Mouse (Mus musculus) forebrain, embryonic 13.5 days (tissue): ENCODE results near the gene Eno2. TPM values are rescaled to one million over a fixed set of nuclear protein-coding genes. Genes with fewer than 3 reads are reported as not detected.
A peak's percentile ranks its signal among the peaks of the same experiment; 100 is the strongest.

Experiments
- ATAC-seq: fragments of 200-750 bp; cut with Nextera tagmentation; 2 replicates; pipeline ENCODE4 v1.8.0; 2017
- H3K27ac ChIP-seq: fragments of 300-500 bp; sonication (generic); 2 replicates; pipeline ENCODE4 v1.5.1; 2015; ENCODE audit warnings: inconsistent platforms, mild to moderate bottlenecking, moderate library complexity
- H3K27me3 ChIP-seq: fragments of 300-500 bp; sonication (generic); 2 replicates; pipeline ENCODE4 v1.6.1; 2015; ENCODE audit warnings: mild to moderate bottlenecking, inconsistent platforms
- H3K36me3 ChIP-seq: fragments of 300-500 bp; sonication (generic); 2 replicates; pipeline ENCODE4 v1.6.1; 2015; ENCODE audit warnings: mild to moderate bottlenecking, inconsistent platforms; ENCODE audit not compliant: poor library complexity, severe bottlenecking
- H3K4me1 ChIP-seq: fragments of 300-500 bp; sonication (generic); 2 replicates; pipeline ENCODE4 v1.6.1; 2015; ENCODE audit warnings: inconsistent platforms
- H3K4me2 ChIP-seq: fragments of 300-500 bp; sonication (generic); 2 replicates; pipeline ENCODE4 v1.6.1; 2015; ENCODE audit warnings: inconsistent platforms, mild to moderate bottlenecking, moderate library complexity
- H3K4me3 ChIP-seq: fragments of 300-500 bp; sonication (generic); 2 replicates; pipeline ENCODE4 v1.5.1; 2015; ENCODE audit warnings: mild to moderate bottlenecking, inconsistent platforms
- H3K9ac ChIP-seq: fragments of 300-500 bp; sonication (generic); 2 replicates; pipeline ENCODE4 v1.6.1; 2015; ENCODE audit warnings: mild to moderate bottlenecking, inconsistent platforms
- H3K9me3 ChIP-seq: fragments of 300-500 bp; sonication (generic); replicated peaks from 2 replicates; pipeline ENCODE4 v1.6.1; 2016; ENCODE audit warnings: inconsistent platforms
- WGBS: fragments of 180-500 bp; shearing (Covaris S2); methylation state at CpG from one replicate; pipeline ENCODE4 v1.1.7; 2015; 5-methylcytosine and 5-hydroxymethylcytosine counted together
- polyA plus RNA-seq: library from polyadenylated mRNA; unstranded; fragments of >200 nt; fragmentation: Nextera tagmentation; extraction: Ambion mirVana; gene quantifications from 2 replicates; pipeline ENCODE4 v1.2.1, GENCODE M21; 2015

Eno2 gene
- polyA plus RNA-seq, 1 experiment from 2014 or later: 15.4 TPM

DNA sequence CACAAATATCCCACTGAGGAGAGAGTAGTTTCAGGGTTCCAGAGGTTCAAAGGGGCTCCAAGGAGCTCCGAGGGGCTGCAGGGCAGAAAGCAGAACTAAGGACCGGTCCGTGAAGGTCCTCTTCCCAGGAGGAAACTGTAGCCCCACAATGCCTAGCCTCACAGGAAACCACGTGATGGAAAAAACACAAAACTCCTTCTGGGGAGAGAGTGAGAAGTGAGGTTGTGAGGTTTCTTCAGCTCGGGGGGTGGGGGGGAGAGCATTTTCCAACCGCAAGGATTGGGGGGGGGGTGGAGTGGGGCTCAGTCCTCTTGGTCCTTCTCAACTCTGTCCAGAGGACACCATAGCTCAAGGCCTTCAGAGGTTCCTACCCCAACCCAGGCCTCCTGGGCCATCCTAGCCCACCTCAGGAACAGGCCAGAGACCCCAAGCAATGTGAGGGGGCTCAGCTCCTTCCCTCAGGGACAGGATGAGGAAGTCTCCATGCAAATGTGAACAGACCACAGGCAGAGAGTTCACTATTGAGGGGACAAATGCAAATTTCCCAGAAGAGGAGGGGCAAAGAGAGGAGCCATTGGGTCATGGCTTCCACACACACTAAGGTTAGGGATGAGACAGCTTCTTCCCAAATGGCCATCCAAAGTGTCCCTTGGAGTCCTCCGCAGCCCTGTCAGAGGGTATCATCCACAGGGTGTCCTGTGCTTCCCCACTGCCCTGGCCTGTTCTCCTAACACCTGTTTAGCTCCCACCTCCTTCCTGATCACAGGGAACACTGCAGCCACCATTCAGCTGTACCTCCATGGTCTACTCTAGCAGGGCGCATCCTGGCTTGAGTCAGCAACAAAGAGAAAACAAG lies 39.4 kb downstream of the Eno2 start:
- Histone ChIP-seq H3K4me3 (no peak overlapping the region), H3K9ac (no peak overlapping the region), H3K27me3 (no peaks in the 10 kb centered on the region), H3K4me1 (no peaks in the 10 kb centered on the region), H3K27ac (no peak overlapping the region), H3K4me2 (no peak overlapping the region), H3K9me3 (no peaks in the 10 kb centered on the region), H3K36me3 (no peaks in the 10 kb centered on the region)
- WGBS: 89% methylated on average over 7 of the region's 8 CpGs
- ATAC-seq: no peak

DNA sequence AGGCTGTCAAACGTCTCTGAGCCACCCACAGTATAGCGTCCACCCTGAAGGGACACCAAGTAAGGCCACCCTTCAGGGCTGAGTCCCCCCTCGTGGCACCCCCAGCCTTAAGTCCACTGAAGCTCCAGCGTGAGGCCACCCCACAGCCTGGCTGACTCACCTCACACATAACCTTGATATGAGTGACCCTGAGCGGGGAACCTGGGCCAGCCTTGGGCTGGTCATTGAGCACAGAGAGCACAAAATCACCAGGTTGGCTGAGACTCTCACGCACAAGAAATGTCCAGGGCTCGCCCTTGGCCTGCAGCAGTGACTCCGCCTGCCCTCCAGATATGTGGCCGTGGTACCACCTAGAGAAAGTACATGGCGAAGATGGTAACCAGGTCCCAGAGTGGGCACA lies 40.9 kb downstream of the Eno2 start:
- ATAC-seq: no peak
- no peaks in the 10 kb centered on the region for H3K27me3 ChIP-seq
- no peak overlapping the region for H3K27ac ChIP-seq
- WGBS: 90% methylated on average over 10 of the region's 10 CpGs
- H3K9me3 ChIP-seq: no peaks in the 10 kb centered on the region
- no peak overlapping the region for H3K4me2 ChIP-seq
- H3K4me1 ChIP-seq: no peaks in the 10 kb centered on the region
- H3K4me3 ChIP-seq: no peak overlapping the region
- H3K36me3 ChIP-seq: no peaks in the 10 kb centered on the region
- H3K9ac ChIP-seq: no peak overlapping the region

- Histone ChIP-seq H3K9me3 (no peaks in the 10 kb centered on the region), H3K9ac (no peak overlapping the region), H3K4me1 (no peaks in the 10 kb centered on the region), H3K4me2 (no peak overlapping the region), H3K36me3 (no peaks in the 10 kb centered on the region), H3K4me3 (no peak overlapping the region), H3K27ac (no peak overlapping the region), H3K27me3 (no peaks in the 10 kb centered on the region)
- 89% methylated on average over 10 of the region's 10 CpGs for WGBS
- no peak for ATAC-seq
Measured at GRCm38 (mm10) chr6:124724472-124724871, 45.0 kb downstream of the Eno2 start.

DNA sequence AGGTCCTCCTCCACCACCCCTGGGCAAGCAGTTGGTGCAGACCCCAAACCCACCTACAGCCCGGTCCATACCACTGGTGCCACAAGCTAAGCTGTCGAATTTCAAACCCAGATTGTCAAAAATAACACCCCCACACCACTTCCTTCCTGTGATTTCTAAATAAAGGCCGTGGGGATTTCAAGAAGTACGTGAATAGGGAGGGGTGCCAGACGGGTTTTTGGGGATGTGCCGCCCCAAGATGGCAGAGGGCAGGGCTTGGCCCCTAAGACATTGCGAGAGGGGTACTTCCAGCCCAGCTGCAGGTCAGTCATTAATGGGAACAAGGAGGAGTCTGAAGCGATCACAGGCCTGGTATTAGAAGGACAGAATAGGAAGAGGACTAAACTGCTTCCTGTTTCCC lies 45.9 kb downstream of the Eno2 start:
- no peaks in the 10 kb centered on the region for H3K36me3 ChIP-seq
- no peaks in the 10 kb centered on the region for H3K4me1 ChIP-seq
- no peak overlapping the region for H3K4me2 ChIP-seq
- no peaks in the 10 kb centered on the region for H3K9me3 ChIP-seq
- H3K9ac ChIP-seq: no peak overlapping the region
- no peak for ATAC-seq
- 83% methylated on average over 8 of the region's 8 CpGs for WGBS
- H3K4me3 ChIP-seq: no peak overlapping the region
- H3K27me3 ChIP-seq: no peaks in the 10 kb centered on the region
- no peak overlapping the region for H3K27ac ChIP-seq

GRCm38 (mm10) chr6:124722876-124723473 lies 46.5 kb downstream of the Eno2 start:
- Histone ChIP-seq H3K4me1 (no peaks in the 10 kb centered on the region), H3K4me3 (no peak overlapping the region), H3K27ac (no peak overlapping the region), H3K36me3 (peaks cover under 1% of the 10 kb centered on the region; the same call in 1 of the 2 replicates), H3K9me3 (no peaks in the 10 kb centered on the region), H3K4me2 (no peak overlapping the region), H3K27me3 (no peaks in the 10 kb centered on the region), H3K9ac (no peak overlapping the region)
- ATAC-seq: no peak
- 76% methylated on average over 6 of the region's 6 CpGs for WGBS

DNA sequence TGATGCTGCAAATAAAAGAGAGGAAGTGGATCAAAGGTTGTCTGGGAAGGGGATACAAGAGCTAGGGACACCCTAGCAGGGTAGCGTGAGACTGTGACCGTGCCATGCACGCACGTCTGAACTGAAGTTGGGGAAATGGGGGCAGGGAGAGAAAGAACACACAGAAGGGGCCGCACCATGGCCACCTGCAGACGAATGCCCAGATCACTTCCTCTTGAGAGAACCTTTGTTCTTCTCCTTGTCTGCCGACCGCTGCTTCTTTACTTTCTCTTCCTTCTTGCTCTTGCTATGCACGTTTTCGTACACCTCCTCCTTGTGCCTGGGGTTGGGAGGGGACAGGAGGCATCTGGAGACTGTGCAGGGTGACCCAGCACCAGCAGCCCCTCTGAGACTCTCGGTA lies 48.6 kb downstream of the Eno2 start:
- Histone ChIP-seq H3K9ac (no peak overlapping the region; the same call in 1 of the 2 replicates), H3K4me1 (no peaks in the 10 kb centered on the region; the same call in 1 of the 2 replicates), H3K36me3 (peaks cover 22% of the 10 kb centered on the region), H3K9me3 (no peaks in the 10 kb centered on the region), H3K27me3 (no peaks in the 10 kb centered on the region), H3K4me2 (no peak overlapping the region), H3K4me3 (no peak overlapping the region), H3K27ac (no peak overlapping the region)
- no peak for ATAC-seq
- 61% methylated on average over 11 of the region's 11 CpGs for WGBS

GRCm38 (mm10) chr6:124719354-124719978 lies 50.0 kb downstream of the Eno2 start:
- H3K4me3 ChIP-seq: no peak overlapping the region
- H3K27me3 ChIP-seq: no peaks in the 10 kb centered on the region
- WGBS: 71% methylated on average over 7 of the region's 7 CpGs
- H3K4me1 ChIP-seq: no peaks in the 10 kb centered on the region; the same call in 1 of the 2 replicates
- no peak for ATAC-seq
- no peak overlapping the region for H3K27ac ChIP-seq
- H3K9me3 ChIP-seq: no peaks in the 10 kb centered on the region
- peak overlapping the region; percentile 13; the same call in 1 of the 2 replicates for H3K9ac ChIP-seq
- H3K4me2 ChIP-seq: no peak overlapping the region
- H3K36me3 ChIP-seq: peaks cover 36% of the 10 kb centered on the region

- 62% methylated on average over 15 of the region's 16 CpGs for WGBS
- Histone ChIP-seq H3K9ac (no peak overlapping the region), H3K9me3 (no peaks in the 10 kb centered on the region), H3K36me3 (peaks cover 42% of the 10 kb centered on the region), H3K4me1 (peaks cover 4% of the 10 kb centered on the region), H3K4me3 (no peak overlapping the region), H3K27me3 (no peaks in the 10 kb centered on the region), H3K4me2 (no peak overlapping the region), H3K27ac (no peak overlapping the region)
- ATAC-seq: no peak
Measured at GRCm38 (mm10) chr6:124718703-124719102, 50.8 kb downstream of the Eno2 start.

DNA sequence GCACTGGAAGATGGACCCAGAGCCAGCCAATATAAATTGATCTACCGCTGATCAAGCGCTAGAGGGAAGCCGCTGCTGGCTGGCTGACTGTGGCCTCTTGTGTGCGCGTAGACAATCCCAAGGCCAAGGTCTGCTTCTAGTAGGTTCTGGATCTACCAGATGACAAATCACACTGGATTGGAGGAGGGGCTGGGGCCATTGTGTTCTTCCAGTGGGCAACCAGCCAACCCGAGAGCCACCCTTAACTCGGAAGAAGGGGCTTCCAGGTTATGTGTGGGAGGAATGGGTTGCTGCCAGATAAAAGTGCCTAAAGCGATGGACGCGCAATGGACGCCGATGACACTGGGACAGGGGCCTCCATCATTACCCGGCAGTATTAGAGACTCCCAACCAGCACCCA lies 51.5 kb downstream of the Eno2 start:
- Histone ChIP-seq H3K36me3 (peaks cover 43% of the 10 kb centered on the region), H3K9ac (no peak overlapping the region), H3K27ac (no peak overlapping the region), H3K4me2 (no peak overlapping the region), H3K4me1 (peaks cover 11% of the 10 kb centered on the region), H3K9me3 (no peaks in the 10 kb centered on the region), H3K4me3 (no peak overlapping the region), H3K27me3 (no peaks in the 10 kb centered on the region)
- WGBS: 81% methylated on average over 13 of the region's 13 CpGs
- no peak for ATAC-seq

DNA sequence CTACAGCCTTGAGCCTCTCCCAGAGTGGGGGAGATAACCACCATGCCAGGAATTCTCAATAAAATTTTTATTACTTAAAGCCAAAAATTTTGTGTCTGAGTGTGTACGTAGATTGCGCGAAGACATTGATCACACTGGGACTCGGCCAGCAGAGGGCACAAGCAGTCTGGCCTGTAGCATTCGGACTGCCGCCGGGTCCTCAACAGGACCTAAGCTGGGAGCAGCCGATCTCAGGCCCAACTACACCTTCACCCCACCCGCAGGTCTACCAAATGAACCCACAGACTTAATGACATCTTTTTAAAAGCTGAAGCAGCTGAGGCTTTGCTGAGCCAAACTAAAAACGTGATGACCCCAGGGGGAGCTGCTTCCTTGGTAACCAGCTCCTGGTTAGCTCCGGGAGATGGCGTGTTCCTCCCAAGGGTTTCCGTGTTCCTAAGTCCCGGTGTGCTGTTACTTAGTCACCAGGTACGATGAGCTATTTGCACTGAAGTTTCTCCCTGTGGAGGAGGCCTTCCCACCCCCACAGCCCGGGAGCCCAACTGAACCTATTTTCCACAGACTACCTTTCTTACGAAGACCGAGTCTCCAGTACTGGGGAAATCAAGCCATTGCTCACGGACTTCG lies 52.5 kb downstream of the Eno2 start:
- no peak overlapping the region for H3K9ac ChIP-seq
- no peak overlapping the region for H3K4me3 ChIP-seq
- H3K27me3 ChIP-seq: no peaks in the 10 kb centered on the region
- WGBS: 66% methylated on average over 20 of the region's 20 CpGs
- H3K36me3 ChIP-seq: peaks cover 43% of the 10 kb centered on the region
- ATAC-seq: no peak
- peaks cover 15% of the 10 kb centered on the region for H3K4me1 ChIP-seq
- no peak overlapping the region for H3K27ac ChIP-seq
- no peak overlapping the region for H3K4me2 ChIP-seq
- H3K9me3 ChIP-seq: no peaks in the 10 kb centered on the region

GRCm38 (mm10) chr6:124712918-124713317 lies 56.6 kb downstream of the Eno2 start:
- peaks cover 56% of the 10 kb centered on the region for H3K36me3 ChIP-seq
- no peak for ATAC-seq
- peak overlapping the region; percentile 94 for H3K9ac ChIP-seq
- WGBS: 22% methylated on average over 11 of the region's 11 CpGs
- H3K27ac ChIP-seq: peak overlapping the region; percentile 61; the same call in 1 of the 2 replicates
- no peaks in the 10 kb centered on the region for H3K9me3 ChIP-seq
- peaks cover 37% of the 10 kb centered on the region for H3K4me1 ChIP-seq
- peak overlapping the region; percentile 99 for H3K4me2 ChIP-seq
- no peaks in the 10 kb centered on the region for H3K27me3 ChIP-seq
- H3K4me3 ChIP-seq: peak overlapping the region; percentile 98
